Mouse (Mus musculus) ES-Bruce4 (cell line): ENCODE results near the gene Rhoq.

Experiments
- CTCF ChIP-seq: IDR thresholded peaks from one replicate; pipeline ENCODE4 v1.8.1; 2011; ENCODE audit warnings: low read depth, low read length
- POLR2A ChIP-seq: IDR thresholded peaks from one replicate; pipeline ENCODE4 v1.8.1; 2011; ENCODE audit warnings: low read length; ENCODE audit not compliant: insufficient read depth

- TF ChIP-seq CTCF (no peak), POLR2A (no peak)
Observed at GRCm38 (mm10) chr17:86986449-86987138, 23.7 kb downstream of the Rhoq start.
